Mouse (Mus musculus): ENCODE results near the gene Stk25.

Stk25 gene

GRCm38 (mm10) chr1:93668791-93669548 lies 10.5 kb upstream of the Stk25 start:
- DNase-seq, result peak; percentile 90

- peak; percentile 28 for DNase-seq
These were observed 9.4 kb upstream of the Stk25 start for GRCm38 (mm10) chr1:93667760-93668400.

GRCm38 (mm10) chr1:93657025-93657360 lies 1.5 kb downstream of the Stk25 start:
- no peak for DNase-seq

GRCm38 (mm10) chr1:93656325-93657024 lies 2.0 kb downstream of the Stk25 start:
- DNase-seq, result no peak

- DNase-seq, result no peak
These were observed 3.7 kb downstream of the Stk25 start for GRCm38 (mm10) chr1:93654798-93655197.

GRCm38 (mm10) chr1:93654275-93654674 lies 4.2 kb downstream of the Stk25 start:
- DNase-seq, result no peak

GRCm38 (mm10) chr1:93649604-93650172 lies 8.8 kb downstream of the Stk25 start:
- no peak for DNase-seq

- no peak for DNase-seq
These were observed 15.8 kb downstream of the Stk25 start for GRCm38 (mm10) chr1:93642692-93643091.

GRCm38 (mm10) chr1:93641978-93642377 lies 16.5 kb downstream of the Stk25 start:
- no peak for DNase-seq

GRCm38 (mm10) chr1:93636211-93636897 lies 22.1 kb downstream of the Stk25 start:
- DNase-seq, result no peak

GRCm38 (mm10) chr1:93635580-93636192 lies 22.8 kb downstream of the Stk25 start:
- peak; percentile 100 for DNase-seq

GRCm38 (mm10) chr1:93635091-93635579 lies 23.3 kb downstream of the Stk25 start:
- DNase-seq, result peak; percentile 69

GRCm38 (mm10) chr1:93634481-93634891 lies 24.0 kb downstream of the Stk25 start:
- DNase-seq, result peak; percentile 63

- no peak for DNase-seq
These were observed 25.7 kb downstream of the Stk25 start for GRCm38 (mm10) chr1:93632723-93633122.

GRCm38 (mm10) chr1:93630796-93631195 lies 27.7 kb downstream of the Stk25 start:
- no peak for DNase-seq

GRCm38 (mm10) chr1:93624502-93624901 lies 34.0 kb downstream of the Stk25 start:
- DNase-seq, result no peak

GRCm38 (mm10) chr1:93618948-93619347 lies 39.5 kb downstream of the Stk25 start:
- DNase-seq, result no peak

- DNase-seq, result peak; percentile 49
These were observed 40.3 kb downstream of the Stk25 start for GRCm38 (mm10) chr1:93618059-93618748.

- DNase-seq, result no peak
These were observed 48.7 kb downstream of the Stk25 start for GRCm38 (mm10) chr1:93609762-93610161.

- DNase-seq, result no peak
These were observed 49.7 kb downstream of the Stk25 start for GRCm38 (mm10) chr1:93608696-93609245.
